Mouse (Mus musculus): Measurements from ENCODE around the gene Ndufb11. TPM values are rescaled to one million over a fixed set of nuclear protein-coding genes. Genes with fewer than 3 reads are reported as not detected.

Gene Ndufb11
- 141 TPM for polyA plus RNA-seq (2017; shearing (Covaris generic))

DNA sequence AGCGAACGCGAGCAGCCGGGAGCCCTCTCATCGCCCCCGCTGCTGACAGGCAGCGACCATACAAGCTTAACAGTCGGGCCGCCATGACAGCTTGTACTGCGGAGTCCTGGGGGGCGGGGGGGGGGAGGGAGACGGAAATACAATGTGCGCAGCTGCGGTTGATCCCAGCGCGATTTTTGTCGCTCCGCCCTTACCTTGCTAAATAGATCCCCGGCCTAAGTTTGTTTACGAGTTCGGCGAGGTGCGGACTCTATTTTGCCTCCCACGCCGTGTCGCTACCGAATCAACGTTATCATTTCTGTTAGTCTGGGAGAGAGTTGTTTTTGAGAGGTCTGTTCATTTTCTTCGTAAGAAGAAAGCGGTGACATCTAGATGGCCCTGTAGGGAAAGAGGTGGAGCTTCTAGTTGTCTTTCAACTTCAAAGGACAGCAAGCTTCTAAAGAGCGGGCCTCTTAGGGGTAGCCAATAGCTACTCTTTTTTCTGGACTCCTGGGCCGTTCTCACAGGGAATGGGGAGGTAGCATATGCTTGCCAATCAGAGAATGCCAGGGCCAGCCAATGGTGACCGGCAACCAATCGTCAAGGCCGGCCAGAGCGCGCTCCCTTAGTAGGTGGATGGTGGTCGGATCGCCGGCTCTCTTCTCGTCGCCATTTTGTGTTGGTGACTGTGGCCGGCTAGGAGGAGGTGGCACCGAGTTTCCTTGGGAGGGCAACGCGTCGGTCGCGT is at the start of gene Ndufb11, which contains the start of gene Rbm10:
TSS of gene Ndufb11 (minus strand) at position 444 of the 727 bp plus-strand sequence.
TSS of gene Rbm10 (plus strand) at position 328 of the 727 bp plus-strand sequence.

DNA sequence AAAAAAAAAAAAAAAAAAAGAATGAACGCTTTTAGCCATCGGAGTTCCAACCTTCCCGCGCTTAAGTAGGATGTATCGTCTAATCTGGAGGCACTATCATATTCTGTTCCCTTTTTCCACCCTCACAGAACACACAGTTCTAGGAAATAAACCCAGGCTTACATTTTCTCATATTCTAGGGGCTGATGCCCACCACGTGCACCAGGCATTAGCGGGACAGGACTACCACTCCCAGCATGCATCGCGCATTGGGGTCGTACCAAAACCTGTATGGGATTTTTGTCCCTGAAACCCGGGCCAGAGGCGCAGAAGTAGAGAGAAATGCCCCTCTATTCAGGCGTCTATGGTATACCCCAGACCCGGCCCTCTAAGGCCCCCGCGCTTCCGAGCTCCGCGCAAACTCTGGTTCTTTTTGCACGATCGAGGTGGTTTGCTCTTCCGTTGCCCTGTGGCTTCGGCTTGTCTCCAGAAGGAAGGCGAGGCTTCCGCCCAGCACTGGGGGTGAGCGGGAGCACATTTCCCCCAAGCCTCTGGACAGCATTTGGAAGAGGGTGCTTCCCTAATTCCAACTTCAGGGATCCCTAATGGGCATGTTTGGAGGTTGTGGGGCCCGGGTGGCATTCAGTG is 40.7 kb upstream of the Ndufb11 start, which contains the start of gene Uba1:
TSS of gene Uba1 (plus strand) at position 301 of the 627 bp plus-strand sequence.

Other genes starting within 250 kb of the Ndufb11 start
- gene Jade3, start 191.9 kb downstream of the Ndufb11 start, polyA plus RNA-seq (2017; shearing (Covaris generic)) = 5.5 TPM
- gene Rgn, start 67.8 kb downstream of the Ndufb11 start, polyA plus RNA-seq (2017; shearing (Covaris generic)) = not detected
- gene Rbm10, start 116 bp downstream of the Ndufb11 start, polyA plus RNA-seq (2017; shearing (Covaris generic)) = 39.9 TPM
- 167 TPM for gene Uba1, start 40.7 kb upstream of the Ndufb11 start, polyA plus RNA-seq (2017; shearing (Covaris generic))
- 78.2 TPM for gene Cdk16, start 70.3 kb upstream of the Ndufb11 start, polyA plus RNA-seq (2017; shearing (Covaris generic))
- gene Usp11, start 86.3 kb upstream of the Ndufb11 start, polyA plus RNA-seq (2017; shearing (Covaris generic)) = 15.6 TPM
- gene Araf, start 180.2 kb upstream of the Ndufb11 start, polyA plus RNA-seq (2017; shearing (Covaris generic)) = 166 TPM

Measured in effector memory CD4-positive, alpha-beta T cell, adult 5 months (primary cell).